Mouse (Mus musculus) 416B (cell line): ENCODE results near the gene Slc28a3.

ENCODE experiments used
- DNase-seq: peaks from one replicate; pipeline ENCODE4 v3.0.0; 2011; ENCODE audit warnings: low read depth

Gene Slc28a3

DNA sequence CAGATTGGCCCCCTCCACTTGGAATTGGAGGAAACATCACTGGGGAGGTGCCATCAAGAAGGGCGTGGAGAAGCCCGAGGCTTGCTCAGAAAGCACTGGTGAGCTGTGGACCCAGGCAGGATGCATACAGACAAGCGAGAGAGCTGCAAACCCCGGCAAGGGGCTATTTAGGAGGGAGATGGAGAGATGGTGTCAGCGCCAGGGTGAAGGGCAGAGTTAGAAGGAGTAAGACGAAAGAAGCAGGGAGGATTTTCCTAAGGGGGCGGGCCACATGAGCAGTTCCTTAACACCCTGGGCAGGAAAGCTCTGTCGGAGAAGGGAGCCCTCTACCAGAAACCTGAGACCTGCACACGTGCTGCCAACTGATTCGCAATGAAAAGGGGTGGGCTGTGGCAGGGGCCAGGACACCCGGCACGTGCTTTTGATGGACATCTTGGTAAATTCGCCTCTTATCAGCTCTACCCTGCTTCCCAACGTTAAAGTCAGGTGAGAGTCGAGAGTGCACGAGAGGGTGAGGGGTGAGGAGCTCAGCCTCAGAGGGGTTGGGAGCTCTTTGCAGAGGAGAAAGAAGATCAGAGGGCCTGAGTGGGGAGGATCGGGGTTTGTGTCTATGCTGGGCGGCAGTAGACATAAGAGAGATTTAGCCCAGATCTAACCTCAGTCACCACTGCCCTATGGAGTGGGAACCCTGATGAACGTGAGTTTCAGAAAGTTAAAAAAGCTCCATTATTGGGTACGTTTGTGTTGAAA is 87.5 kb downstream of the Slc28a3 start:
- no peak for DNase-seq

DNA sequence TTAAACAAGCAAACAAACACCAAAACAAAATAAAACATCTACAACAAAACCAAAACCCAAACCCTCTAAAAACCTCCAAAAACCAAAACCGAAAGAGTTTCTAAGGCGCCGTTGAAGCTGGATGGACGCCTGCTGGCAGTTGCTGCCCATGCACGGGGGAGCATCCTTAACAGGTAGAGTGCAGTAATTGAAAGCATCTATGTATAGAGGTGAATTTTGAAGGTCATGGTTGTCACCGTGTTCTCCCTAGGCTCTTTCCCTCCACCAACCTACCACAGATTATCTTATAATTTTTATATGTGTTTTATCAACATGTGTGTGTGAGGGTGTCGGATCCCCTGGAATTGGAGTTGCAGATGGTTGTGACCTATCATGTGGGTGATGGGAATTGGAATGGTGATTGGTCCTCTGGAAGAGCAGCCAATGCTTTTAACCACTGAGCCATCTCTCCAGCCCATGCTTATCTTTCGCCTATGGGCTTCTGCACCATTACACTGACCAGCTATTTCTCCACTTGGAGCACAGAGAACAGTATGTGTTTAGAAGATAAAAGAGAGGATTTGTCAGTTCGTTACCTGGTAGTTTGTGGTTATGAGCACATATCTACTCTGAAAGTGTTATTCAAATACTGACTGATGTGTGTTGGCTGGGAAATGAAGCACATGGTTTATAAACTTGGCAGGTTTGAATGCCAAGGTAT is 89.2 kb downstream of the Slc28a3 start:
- DNase-seq = no peak

DNA sequence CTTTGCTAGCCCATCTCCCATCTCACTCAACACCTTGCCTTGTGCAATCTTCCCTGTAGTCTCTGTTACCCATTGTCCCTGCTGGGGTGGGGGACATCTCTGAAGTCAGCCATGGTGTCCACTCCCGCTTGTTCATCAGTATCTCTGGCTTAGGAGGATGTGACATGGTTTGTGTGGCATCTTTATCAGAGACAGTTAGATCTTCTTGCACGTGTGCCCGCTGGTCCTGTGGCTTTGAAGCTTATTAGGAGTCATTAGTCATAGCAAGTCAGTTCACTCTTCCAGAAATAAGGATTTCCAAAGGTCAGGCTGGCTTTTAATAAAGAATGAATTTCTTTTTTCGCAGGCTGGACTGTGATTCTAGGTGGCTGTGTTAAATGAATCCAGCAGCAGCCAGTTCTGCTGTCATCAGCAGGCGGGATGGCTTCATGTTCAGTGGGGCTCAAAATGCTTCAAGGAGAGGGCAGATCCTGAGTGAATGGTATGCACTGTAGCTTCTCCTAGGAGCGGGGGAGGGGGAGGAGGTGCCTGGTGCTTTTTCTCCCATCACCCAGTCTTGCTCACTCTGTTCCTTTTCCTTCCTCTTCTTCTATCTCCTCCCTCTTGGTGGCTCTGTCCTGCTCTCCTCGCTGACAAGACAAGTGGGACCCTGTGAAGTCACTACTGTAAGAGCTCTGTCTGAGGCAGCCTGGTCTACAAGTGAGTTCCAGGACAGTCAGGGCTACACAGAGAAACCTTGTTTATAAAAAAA is 89.9 kb downstream of the Slc28a3 start:
- no peak for DNase-seq

DNA sequence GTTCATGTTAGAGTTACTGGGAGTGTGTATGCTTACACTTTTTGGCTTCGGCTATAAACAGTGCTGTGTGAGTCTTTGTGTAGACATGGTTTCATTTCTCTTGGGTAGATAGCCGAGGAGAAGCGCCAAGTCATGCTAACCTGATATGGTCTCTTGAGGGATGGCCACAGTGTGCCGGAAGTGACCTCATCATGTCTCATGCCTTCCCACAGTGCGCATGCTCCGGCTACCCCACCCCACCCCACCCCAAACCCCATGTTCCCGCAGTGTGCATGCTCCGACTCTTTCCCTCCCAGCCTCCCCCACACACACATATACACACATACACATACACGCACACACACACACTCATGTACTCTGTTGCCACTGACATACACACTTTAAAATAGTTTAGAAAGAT is 90.6 kb downstream of the Slc28a3 start:
- DNase-seq = peak; percentile 68

DNA sequence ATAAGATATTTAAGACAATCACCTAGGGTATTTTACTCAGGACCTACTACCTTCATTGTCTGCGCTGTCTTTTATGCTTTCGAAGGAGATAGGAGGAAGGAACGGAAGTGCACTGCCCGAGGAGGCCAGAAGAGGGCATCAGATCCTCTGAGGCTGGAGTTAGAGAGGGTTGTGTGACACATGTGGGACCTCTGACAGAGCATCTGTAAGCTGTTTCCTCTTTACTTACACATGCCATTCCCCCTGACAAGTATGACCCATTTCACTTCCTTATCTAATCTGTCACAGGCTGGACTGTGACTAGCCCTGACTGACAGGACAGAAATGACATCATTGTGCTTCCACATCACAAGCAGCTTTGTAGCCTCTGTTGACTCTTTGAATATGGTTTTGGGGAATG is 94.4 kb downstream of the Slc28a3 start:
- DNase-seq = peak; percentile 72

DNA sequence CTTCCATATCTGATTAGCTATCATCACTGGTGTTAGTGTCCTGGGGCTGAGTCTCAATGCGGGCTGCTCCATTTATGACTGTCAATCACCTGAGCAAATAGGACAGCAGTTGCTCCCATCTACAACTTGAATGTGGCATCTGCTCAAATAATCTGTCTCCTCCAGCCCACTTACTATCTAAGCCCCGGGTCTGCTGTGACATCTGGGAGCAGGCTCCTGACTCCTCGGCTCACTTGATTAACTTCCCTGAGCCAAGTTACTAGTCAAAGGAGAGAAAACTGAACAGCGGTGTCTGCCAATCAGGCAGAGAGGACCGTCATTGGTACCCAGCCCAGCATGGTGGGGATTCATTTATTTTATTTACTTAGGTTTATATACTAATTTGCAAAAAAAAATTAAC is 95.0 kb downstream of the Slc28a3 start:
- DNase-seq = no peak

DNA sequence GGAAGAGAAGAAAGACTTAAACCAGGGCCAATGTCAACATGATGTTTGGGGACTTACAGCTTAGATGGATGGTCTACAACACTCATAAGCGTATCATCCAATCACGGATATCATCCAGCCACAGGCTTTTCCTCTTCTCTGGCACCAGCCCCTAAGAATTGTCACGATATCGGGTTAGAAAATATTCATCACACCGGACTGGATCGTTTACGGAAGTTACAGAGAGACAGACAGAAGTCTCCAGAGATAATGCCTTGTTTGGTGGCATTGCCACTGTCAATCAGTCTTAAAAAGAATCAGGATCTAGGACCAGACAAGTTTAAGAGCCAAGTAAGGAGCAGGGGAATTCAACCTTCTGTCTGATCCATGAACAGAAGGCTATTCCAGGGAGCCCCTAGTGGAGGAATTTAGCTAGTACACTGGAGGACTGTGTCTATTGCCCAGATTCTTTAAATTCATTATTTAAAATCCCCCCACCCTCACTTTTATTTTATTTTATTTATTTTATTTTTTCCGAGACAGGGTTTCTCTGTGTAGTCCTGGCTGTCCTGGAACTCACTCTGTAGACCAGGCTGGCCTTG is 96.4 kb downstream of the Slc28a3 start:
- peak; percentile 31 for DNase-seq

DNA sequence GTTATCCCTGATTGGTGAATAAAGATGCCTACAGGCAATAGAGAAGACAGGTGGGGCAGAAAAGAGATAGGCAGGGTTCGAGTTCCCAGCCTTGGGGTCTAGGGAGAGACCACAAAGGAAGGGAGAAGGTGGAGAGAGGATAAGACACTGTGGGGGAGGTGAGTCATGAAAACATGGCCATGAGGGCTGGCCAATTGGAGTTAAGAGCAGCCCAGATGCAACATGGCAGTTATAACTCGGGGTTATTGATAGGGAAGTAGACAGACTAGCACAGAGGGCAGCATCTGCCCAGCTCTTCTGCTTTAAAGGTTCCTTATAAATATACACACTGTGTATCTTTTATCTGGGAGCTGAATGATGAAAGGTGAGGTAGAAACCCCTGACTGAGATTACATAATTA is 98.8 kb downstream of the Slc28a3 start:
- DNase-seq = no peak

DNA sequence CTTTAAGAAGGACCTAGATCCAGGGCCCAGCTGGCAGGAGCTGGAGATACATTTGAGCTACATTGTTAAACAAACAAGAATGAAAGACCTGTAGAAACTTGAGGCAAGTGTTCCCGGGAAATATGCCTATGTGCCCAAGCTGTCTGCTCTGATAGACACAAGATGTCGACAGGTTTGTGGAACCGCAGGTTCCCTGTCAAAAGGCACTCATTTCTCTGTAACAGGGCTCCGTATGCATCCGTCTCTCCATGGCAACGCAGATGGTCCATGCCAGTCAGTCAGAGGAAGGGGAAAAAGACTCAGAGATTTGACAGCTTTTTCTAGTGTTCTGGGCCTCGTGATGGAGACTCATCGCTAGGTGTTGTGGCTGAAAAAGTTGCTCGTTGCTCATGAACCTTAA is 99.4 kb downstream of the Slc28a3 start:
- no peak for DNase-seq

DNA sequence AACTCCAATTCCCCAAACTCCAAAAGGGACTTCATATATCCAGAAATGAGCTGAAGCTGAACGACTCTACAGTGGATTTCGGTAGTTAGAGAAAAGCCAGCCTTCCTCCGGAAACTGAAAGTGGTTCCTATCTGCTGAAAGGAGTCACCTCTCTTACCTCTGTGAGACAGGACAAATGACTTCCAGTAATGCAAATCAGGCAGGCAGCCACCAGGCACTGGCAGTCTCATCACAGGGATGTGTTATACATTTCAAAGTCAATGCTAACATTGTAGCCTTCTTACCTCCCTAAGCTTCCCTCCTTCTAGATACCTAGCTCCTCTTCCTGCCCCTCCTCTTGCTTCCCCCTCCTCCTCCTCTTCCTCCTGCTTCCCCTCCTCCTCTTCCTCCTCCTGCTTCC is 101.4 kb downstream of the Slc28a3 start:
- DNase-seq = no peak

DNA sequence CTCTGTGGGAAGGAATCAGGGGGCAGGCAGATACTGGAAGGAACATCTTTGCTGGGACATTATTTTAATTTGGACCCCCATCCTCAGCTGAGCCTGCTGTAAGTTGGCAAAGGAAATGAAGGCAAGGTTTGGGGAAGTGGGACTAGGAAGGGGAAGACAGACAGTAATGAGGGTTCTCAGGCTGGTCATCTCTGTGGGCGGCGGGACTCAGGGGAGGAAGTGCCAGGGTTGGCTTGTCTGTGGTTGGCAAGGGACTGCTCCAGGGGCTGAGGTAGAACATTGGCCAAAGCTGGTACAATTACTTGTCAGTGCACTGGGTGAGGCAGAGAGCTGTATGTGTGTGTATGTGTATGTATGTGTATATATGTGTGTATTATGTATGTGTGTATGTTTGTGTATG is 107.1 kb downstream of the Slc28a3 start:
- DNase-seq = no peak

DNA sequence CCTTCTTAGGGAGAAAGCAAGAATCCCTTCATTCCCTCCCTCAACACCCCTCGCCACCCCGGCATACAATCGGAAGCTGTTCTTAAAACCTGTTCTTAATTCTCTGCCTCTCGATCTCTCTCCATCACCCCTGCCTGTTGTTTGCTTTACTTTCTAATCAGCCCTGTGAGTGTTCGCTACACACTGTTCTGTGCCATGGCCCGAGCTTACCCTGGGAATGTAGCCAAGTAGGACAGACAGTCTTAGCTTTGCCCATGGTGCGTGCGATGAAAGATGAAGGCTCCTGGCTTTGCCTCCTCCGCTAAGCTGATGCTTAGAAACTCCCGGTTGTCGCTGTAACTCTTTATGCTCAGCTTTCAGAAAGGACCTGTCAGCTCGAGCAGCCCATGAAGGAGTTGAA is 112.9 kb downstream of the Slc28a3 start:
- no peak for DNase-seq
